Mouse (Mus musculus) cerebellum, postnatal 10 days (tissue): ENCODE data around the gene Ttc7b.
A peak's percentile ranks its signal among the peaks of the same experiment; 100 is the strongest.

ENCODE experiments used
- DNase-seq, 2 experiments: peaks; one replicate each; pipeline ENCODE4 v3.0.0; 2021; ENCODE audit warnings: mixed read lengths in 2 of 2

Gene Ttc7b

GRCm38 (mm10) chr12:100407371-100407770, 113.3 kb downstream of the Ttc7b start:
- no peak for DNase-seq

DNA sequence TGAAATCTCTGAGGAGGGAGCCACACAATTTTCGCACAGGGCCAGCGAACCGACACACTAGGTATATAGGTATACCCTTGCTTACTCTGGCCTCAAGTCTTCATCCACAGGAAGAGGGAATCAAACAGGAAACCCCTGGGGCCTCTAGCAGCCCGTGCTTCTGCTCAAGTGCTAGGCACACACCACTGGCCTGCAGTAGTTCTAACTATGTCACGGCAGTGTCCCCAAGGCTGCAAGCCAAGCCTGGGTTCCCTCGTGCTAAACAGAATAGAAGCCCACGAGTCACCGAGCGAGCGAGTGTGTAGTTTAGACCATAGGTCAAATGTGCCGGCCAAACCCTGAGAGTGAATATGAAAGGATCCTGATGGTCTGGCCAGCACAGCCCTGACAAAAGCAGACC, 114.5 kb downstream of the Ttc7b start:
- DNase-seq, result no peak

GRCm38 (mm10) chr12:100405512-100406030, 115.1 kb downstream of the Ttc7b start:
- peak in 1 of 2 experiments; percentile 21 for DNase-seq

GRCm38 (mm10) chr12:100404430-100404829, 116.2 kb downstream of the Ttc7b start:
- no peak for DNase-seq

- no peak for DNase-seq
Measured at GRCm38 (mm10) chr12:100403005-100403324, 117.7 kb downstream of the Ttc7b start.

GRCm38 (mm10) chr12:100402296-100403004, 118.2 kb downstream of the Ttc7b start:
- DNase-seq, result no peak

- DNase-seq, result no peak
Measured at GRCm38 (mm10) chr12:100400119-100400518, 120.5 kb downstream of the Ttc7b start.

GRCm38 (mm10) chr12:100399126-100399727, 121.4 kb downstream of the Ttc7b start:
- DNase-seq, result no peak

- no peak for DNase-seq
Measured at GRCm38 (mm10) chr12:100398268-100398943, 122.2 kb downstream of the Ttc7b start.

DNA sequence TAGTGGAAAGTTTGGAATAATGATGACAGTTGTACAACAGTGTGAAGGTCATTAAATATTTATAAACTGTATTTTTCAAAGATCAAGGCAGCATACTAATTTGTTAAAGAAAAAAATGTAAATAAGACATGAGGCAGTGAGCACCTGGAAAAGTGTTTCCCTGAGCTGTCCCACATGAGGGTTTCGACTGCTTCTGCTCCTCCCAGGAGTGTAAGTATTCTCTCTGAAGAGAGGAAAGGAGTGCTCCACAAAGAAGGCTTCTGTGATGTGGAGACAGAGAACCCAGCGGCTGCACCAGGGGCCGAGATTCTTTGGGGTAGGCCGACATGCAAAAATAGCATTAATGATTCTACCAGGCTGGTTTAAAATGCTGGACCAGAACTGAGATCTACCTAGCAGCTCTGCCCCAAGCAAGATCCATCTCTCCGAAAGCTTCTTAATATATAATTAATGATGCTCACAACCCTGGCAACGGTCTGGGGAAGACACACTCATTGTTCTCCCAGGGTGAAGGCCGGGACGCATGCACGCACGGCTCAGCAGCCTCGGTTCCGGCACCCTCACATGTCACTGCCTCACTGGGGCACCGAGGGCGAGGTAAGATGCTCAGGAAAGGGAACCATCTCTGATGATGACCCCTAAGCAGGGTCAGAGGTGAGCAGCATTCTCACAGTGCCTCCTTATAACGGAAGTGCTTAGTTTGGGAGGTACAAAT, 123.0 kb downstream of the Ttc7b start:
- DNase-seq, result no peak

- DNase-seq, result no peak
Measured at GRCm38 (mm10) chr12:100396806-100397205, 123.8 kb downstream of the Ttc7b start.

GRCm38 (mm10) chr12:100393532-100393931, 127.1 kb downstream of the Ttc7b start:
- no peak for DNase-seq

- DNase-seq, result no peak
Measured at GRCm38 (mm10) chr12:100393109-100393508, 127.5 kb downstream of the Ttc7b start.

GRCm38 (mm10) chr12:100392466-100392865, 128.2 kb downstream of the Ttc7b start:
- DNase-seq, result peak; percentile 83

DNA sequence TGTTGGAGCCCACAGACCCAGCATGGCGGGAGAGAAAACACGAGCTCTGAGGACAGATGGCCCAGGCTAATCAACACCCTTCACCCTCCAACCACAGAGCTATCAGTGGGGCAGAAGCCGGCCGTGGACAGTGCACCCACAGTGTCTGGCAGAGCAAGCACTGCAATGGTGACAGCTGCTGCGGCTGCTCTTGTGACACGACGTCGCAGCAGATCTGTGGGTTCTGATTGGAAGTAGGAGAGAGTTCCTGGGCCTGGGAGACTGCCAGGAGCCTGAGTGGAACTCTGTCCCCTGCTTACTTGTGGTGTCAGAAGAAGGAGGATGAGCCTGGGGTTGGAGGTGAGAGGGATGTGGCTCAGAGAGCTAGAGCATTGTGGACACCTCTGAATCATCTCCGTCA, 128.7 kb downstream of the Ttc7b start:
- DNase-seq, result peak; percentile 77 to 80

DNA sequence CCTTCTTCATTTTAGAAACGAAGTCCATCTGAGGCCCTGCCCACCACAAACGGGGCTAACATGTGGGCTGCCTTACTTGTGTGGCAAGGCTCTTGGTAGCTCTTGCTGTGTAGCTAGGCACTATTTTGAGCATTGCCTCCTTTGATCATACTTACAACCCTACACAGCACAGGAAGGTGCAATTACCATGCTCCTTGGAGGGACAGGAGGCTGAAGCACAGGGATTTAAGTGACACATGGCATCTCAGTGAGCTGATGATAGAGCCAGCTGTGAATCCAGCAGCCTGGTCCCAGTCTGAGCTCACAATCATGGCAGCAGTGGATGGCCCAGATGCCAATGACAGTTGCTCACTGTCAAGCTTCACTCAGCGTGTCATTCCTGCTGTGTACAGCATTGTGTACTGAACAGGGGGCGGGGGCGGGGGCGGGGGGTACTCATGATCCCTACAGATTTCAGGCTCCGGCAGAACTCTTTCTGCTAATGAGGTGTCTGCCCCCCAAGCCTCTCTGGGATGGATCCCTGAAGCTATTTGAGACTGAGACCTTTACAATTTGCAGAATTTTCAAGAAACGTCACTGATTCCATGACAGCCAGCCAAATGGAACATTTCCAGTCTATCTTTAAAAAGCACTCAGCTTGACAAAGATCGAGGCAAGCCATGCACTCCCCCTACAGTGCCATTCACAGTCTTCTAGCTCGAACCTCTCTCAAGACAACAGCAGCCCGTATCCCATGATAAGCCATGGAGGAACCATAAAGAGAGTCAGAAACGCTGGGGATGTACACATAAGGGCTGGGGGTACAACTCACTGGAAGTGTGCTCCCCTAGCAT, 130.5 kb downstream of the Ttc7b start:
- peak; percentile 32 to 40 for DNase-seq

- DNase-seq, result peak; percentile 65 to 68
Measured at GRCm38 (mm10) chr12:100386259-100386658, 134.4 kb downstream of the Ttc7b start.

GRCm38 (mm10) chr12:100382526-100382925, 138.1 kb downstream of the Ttc7b start:
- no peak for DNase-seq

DNA sequence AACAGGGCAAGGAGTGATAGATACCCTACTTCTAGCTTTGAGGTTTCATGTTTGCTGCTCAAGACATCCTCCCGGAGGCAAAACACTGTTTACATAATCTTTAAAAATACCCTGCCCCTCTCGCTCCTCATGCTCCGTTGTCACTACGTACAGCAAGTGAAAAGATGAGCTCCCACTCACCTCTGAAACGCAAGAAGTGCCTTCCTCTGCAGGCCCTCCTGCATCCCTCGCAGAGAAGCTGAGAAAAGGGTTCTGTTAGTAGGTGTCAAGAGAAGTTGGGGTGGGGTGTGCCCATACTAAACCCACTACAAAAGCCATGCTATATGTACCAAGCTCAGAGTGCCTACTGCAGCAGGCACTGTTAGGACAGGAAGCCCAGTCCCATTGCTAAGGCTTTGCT, 138.7 kb downstream of the Ttc7b start:
- no peak for DNase-seq

- no peak for DNase-seq
Measured at GRCm38 (mm10) chr12:100380697-100381291, 139.8 kb downstream of the Ttc7b start.

GRCm38 (mm10) chr12:100379833-100380232, 140.8 kb downstream of the Ttc7b start:
- DNase-seq, result no peak

DNA sequence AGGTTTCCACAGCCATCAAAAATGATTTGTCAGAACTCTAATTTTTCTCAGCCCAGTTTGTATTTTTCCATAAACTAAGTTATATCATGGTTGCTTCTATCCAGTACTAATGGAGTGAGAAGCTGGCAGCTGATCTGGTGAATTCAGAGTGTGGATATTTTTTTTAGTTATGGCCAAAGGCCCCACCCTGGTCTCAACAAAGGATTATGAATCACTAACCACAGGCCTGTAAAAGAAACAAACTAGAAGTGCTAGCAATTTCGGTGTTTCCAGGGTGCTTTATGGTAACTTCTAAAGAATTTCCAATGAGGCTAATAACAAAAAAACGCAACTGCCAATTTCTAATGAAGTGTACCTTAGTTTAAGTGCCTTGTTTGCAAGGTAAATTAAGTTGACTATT, 142.4 kb downstream of the Ttc7b start:
- no peak for DNase-seq
